Mouse (Mus musculus): ENCODE measurements at regions not wholly inside any gene's neighbourhood (a gene's known extent, or its start where the extent isn't known, plus 50 kb on each side); places are given as distances from the start of the nearest gene placed in this dataset.

DNA sequence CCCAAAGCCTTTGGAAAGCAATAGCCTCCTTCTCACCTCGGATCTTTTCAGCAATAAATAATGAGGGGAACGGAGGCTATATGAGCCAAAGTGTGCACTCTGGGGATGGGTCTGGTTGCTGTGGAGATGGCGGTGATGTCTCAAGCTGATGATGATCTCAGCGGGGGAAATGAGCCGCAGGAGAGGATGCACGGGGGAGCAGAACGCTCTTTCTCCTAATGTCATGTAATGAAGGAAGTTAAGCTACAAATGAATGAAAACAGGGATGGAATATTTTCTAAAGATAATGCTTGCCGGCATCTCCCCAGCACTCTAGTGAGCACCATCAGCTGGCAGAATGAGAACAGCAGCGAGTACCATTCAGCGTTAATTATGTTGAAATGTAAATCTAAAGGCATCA, 355.7 kb downstream of the Lmx1a start:
- TF ChIP-seq EP300 (IDR thresholded peaks at IDR 0.05; ENCODE audit: low read depth) (no peak), CTCF (IDR thresholded peaks at IDR 0.05; ENCODE audit: low read depth) (no peak)

Measured in heart, postnatal 0 days (tissue).